Mouse (Mus musculus): ENCODE measurements around the gene Gm45337.
"Not testable (repeated sequence)": the region's sequence is repeated elsewhere in the genome, so short reads cannot be mapped to it uniquely, and the experiment has no call there.

GRCm38 (mm10) chr7:142120629-142121028 lies 23.8 kb downstream of the Gm45337 start, which contains the start of gene Gm45618:
- not testable (repeated sequence) for TF ChIP-seq CTCF (IDR thresholded peaks at IDR 0.05; ENCODE audit: low read depth, low read length); EP300 (IDR thresholded peaks at IDR 0.05; ENCODE audit: insufficient read depth, low read depth, low read length)

Measured in ES-Bruce4 (cell line).